Mouse (Mus musculus): ENCODE results near the gene Cst3. TPM values are rescaled to one million over a fixed set of nuclear protein-coding genes. Genes with fewer than 3 reads are reported as not detected.

The Cst3 gene
- polyA plus RNA-seq (2015; fragmentation: Nextera tagmentation; extraction: Ambion mirVana), result 1,541 and 1,932 TPM in 2 replicates

DNA sequence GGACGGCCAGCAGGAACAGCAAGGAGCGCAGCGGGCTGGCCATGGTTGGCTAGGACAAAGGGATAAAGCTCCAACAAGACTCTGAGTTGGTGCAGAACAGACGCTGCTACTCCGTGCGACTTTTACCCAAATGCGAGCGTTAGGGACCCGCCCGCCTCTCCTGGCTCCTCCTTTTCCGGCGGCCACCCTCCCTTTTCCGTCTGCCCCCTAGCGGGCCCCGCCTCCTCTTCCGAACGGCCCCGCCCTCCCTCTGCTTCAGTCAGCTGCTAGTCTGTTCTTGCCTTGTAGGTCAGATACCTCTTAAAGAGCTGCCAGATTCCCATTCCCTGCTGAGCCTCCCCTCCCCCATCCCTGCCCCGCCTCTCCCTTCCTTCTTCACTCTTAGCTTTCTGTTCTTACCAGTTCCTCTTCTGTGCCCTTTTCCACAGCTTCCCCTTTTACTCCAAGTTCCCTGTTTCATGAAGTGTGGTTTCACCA is at the start of gene Cst3:
Gene Cst3 (minus strand): TSS at position 358 of the 477 bp plus-strand sequence.

GRCm38 (mm10) chr2:148864966-148865365 is 10.5 kb downstream of the Cst3 start, which contains the start of gene 9230104L09Rik:
9230104L09Rik (minus strand) TSS chr2:148865038.

GRCm38 (mm10) chr2:148834912-148835311 is 40.6 kb downstream of the Cst3 start, which contains the start of gene Cst9:
Cst9 (plus strand) TSS chr2:148835147.

Other genes starting within 250 kb of the Cst3 start
- 63.8 and 76.5 TPM in 2 replicates for gene Nxt1, start 203.1 kb downstream of the Cst3 start, polyA plus RNA-seq (2015; fragmentation: Nextera tagmentation; extraction: Ambion mirVana)
- 12.0 and 20.5 TPM in 2 replicates for gene Gzf1, start 194.7 kb downstream of the Cst3 start, polyA plus RNA-seq (2015; fragmentation: Nextera tagmentation; extraction: Ambion mirVana)
- gene Napb, start 143.2 kb downstream of the Cst3 start, polyA plus RNA-seq (2015; fragmentation: Nextera tagmentation; extraction: Ambion mirVana), result 8.1 and 18.7 TPM in 2 replicates
- gene Cstl1, start 125.3 kb downstream of the Cst3 start, polyA plus RNA-seq (2015; fragmentation: Nextera tagmentation; extraction: Ambion mirVana), result not detected in 2 replicates
- gene Cst11, start 104.2 kb downstream of the Cst3 start, polyA plus RNA-seq (2015; fragmentation: Nextera tagmentation; extraction: Ambion mirVana), result 0.47 TPM in 1 of 2 replicates, not detected in the other
- gene 8030411F24Rik, start 93.7 kb downstream of the Cst3 start, polyA plus RNA-seq (2015; fragmentation: Nextera tagmentation; extraction: Ambion mirVana), result not detected in 2 replicates
- 0.28 and 0.68 TPM in 2 replicates for gene Cst12, start 86.3 kb downstream of the Cst3 start, polyA plus RNA-seq (2015; fragmentation: Nextera tagmentation; extraction: Ambion mirVana)
- gene Cst8, start 76.9 kb downstream of the Cst3 start, polyA plus RNA-seq (2015; fragmentation: Nextera tagmentation; extraction: Ambion mirVana), result 187 and 218 TPM in 2 replicates
- 0.18 and 0.44 TPM in 2 replicates for gene Cst13, start 55.6 kb downstream of the Cst3 start, polyA plus RNA-seq (2015; fragmentation: Nextera tagmentation; extraction: Ambion mirVana)
- 0.28 TPM in 1 of 2 replicates, not detected in the other for gene Cst9, start 40.5 kb downstream of the Cst3 start, polyA plus RNA-seq (2015; fragmentation: Nextera tagmentation; extraction: Ambion mirVana)
- 9.3 and 20.3 TPM in 2 replicates for gene 9230104L09Rik, start 10.7 kb downstream of the Cst3 start, polyA plus RNA-seq (2015; fragmentation: Nextera tagmentation; extraction: Ambion mirVana)
- gene Gm1330, start 127.6 kb upstream of the Cst3 start, polyA plus RNA-seq (2015; fragmentation: Nextera tagmentation; extraction: Ambion mirVana), result not detected in 2 replicates
- gene Gm10750, start 141.5 kb upstream of the Cst3 start, polyA plus RNA-seq (2015; fragmentation: Nextera tagmentation; extraction: Ambion mirVana), result not detected in 2 replicates